20 mouse cellular contexts compared by ENCODE assay signal in the genomic region with DNA sequence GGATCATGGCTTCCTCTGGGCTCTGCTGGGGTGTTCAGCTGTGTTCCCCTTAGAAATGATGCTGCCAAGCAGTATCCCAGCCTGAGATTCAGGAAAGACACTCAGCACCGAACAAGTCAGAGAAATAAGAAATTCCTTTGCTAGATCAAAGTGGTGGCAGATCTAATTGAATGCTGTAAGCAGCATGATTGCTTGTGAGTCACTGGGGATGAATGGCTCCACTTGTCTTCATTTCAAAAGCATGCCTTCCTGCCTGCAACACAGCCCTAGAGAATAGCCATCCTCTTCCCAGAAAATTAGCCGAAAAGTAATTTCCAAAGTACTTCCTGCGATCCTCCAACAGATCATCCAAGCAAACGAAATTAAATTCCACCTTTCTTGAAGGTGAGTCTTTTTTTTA.
"Had no signal": no experiment of that assay in that cellular context is flagged by ENCODE, and none has a peak within 500 bp of the region (broad histone marks: within the 10 kb centered on the region; RNA-seq: fewer than 3 reads in every experiment).

No protein-coding gene starts in this region.

- H3K4me2 ChIP-seq: kidney, embryonic 15.5 days; limb, embryonic 12.5 days; limb, embryonic 15.5 days; liver, embryonic 11.5 days; lung, embryonic 14.5 days; midbrain, embryonic 12.5 days had no signal

- H3K27me3 ChIP-seq: kidney, embryonic 15.5 days; limb, embryonic 12.5 days; limb, embryonic 15.5 days; midbrain, embryonic 12.5 days had no signal

- DNase-seq: kidney, postnatal 10 days; kidney, postnatal 36 days; left cerebral cortex, postnatal 4 days; liver, postnatal 0 days; lung, embryonic 14.5 days; right cerebral cortex, postnatal 14 days; right cerebral cortex, postnatal 4 days; thymus, adult 2 months; thymus, postnatal 14 days; thymus, postnatal 4 days had no signal

- ATAC-seq: liver, postnatal 0 days; lung, postnatal 0 days; midbrain, embryonic 16.5 days had no signal

- H3K27ac ChIP-seq: kidney, embryonic 15.5 days; limb, embryonic 12.5 days; limb, embryonic 15.5 days; liver, embryonic 14.5 days; macrophage; midbrain, embryonic 12.5 days; stomach, postnatal 0 days had no signal

- H3K4me1 ChIP-seq: kidney, embryonic 15.5 days; limb, embryonic 12.5 days; limb, embryonic 15.5 days; midbrain, embryonic 12.5 days had no signal

- H3K36me3 ChIP-seq: kidney, embryonic 15.5 days; limb, embryonic 12.5 days; limb, embryonic 15.5 days; midbrain, embryonic 12.5 days had no signal

- H3K9ac ChIP-seq: kidney, embryonic 15.5 days; limb, embryonic 12.5 days; limb, embryonic 15.5 days; liver, embryonic 14.5 days; liver, postnatal 0 days; lung, embryonic 14.5 days; midbrain, embryonic 12.5 days had no signal

- H3K4me3 ChIP-seq: kidney, embryonic 15.5 days; limb, embryonic 12.5 days; limb, embryonic 15.5 days; midbrain, embryonic 12.5 days had no signal

- H3K9me3 ChIP-seq: kidney, embryonic 15.5 days; limb, embryonic 12.5 days; limb, embryonic 15.5 days; midbrain, embryonic 12.5 days had no signal
